Mouse (Mus musculus) frontal cortex, adult 2 months (tissue): Measurements from ENCODE around the gene Dnah6. TPM values are rescaled to one million over a fixed set of nuclear protein-coding genes. Genes with fewer than 3 reads are reported as not detected.
A peak's percentile ranks its signal among the peaks of the same experiment; 100 is the strongest.

Experiments used
- DNase-seq, 2 experiments: peaks; one replicate each; pipeline ENCODE4 v3.0.0; 2022; ENCODE audit warnings: low spot score in 1 of 2; ENCODE audit errors: extremely low spot score in 1 of 2
- polyA plus RNA-seq: library from polyadenylated mRNA; depleted of rRNA; stranded (reverse); fragments of >200 nt; gene quantifications from 2 replicates; pipeline ENCODE4 v1.2.3, GENCODE M21; 2012

Dnah6 gene
- polyA plus RNA-seq, 1 experiment, result 0.12 TPM

DNA sequence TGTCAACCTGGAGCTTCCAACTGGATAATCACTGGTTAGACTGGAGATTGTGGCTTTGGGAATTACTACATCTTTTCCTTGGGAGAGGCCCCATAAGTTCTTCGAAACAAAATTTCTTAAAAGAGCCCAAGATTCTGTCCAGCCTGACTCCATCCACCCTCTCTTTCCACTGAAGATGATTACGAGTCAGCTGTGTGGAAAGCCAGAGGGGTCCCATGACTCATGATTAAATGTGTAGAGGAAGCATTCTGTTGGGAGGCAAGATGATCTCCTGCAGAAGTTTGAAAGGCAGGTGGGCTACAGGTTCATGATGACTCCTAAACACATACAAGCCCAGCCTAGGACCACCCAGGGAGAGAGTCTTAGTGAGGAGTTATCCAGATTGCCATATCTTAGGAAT is 66.0 kb downstream of the Dnah6 start:
- no peak for DNase-seq

DNA sequence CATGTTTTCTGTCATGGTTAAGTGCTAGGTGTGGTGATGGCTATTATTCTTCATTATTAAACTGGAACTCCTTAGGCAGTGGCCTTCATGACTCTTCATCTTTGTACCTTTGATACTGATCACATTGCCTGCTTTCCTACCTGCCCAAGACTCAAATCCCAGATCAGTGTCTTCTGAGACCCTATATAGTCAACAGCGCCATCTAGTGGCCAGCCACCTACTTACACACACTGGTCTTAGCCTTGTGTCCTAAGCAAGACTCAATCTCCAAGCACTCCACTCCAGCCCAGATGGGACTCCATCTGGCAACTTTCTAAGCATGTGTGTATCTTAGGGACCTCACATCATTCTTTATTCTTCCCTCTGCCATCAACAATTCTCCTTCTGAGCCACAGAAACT is 67.8 kb downstream of the Dnah6 start:
- peak; percentile 78 to 96 for DNase-seq

DNA sequence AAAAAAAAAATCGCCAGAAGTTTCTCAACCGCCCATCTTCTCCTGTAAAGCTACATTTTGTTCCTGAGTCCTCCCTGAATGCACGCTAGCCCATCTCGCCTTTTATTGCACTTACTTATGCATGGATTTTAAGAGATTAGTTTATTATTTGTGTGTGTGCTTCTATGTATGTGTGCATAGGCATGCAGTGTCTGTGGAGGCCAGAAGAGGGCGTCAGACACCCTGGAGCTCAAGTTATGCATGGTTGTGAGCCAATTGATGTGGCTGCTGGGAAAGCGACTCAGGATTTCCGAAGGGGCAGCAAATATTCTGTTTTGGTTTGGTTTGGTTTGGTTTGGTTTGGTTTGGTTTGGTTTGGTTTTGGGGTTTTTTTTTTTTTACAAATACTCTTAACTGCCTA is 78.0 kb downstream of the Dnah6 start:
- DNase-seq, result no peak

DNA sequence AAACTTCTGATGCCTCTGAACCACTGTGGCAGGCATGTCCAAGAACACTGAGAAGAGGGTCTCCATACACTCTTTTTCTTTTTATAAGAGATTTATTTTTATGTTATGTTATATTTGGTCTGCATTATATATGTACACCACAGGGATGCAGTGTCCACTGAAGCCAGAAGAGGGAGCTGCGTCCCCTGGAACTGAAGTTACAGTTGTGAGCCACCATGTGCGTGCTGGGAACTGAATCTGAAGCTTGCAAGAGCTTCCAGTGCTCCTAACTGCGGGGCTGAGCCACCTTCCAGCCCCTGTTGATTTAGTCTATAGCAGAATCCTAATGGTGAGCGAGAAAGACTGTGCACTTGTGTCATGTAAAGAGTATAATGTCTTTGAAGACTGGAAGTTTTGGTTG is 78.7 kb downstream of the Dnah6 start:
- no peak for DNase-seq

DNA sequence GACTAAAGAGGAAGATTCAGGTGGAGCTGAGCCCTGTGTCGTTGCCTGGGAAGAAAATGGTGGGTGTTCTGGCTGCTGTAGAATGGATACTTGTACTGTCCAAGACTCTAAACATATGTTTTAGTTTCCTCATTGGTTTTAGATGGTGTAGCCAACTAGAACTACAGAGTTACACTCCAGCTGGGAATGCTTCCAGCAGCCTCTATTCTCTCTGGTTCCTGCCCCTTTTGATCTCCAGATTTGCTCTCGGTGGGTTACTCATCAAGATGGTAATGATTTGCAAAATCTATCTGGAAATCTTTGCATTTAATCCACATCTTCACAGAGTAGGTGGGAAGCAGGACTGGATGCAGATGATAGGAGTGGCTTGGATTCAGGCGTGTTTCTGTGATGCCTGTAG is 80.6 kb downstream of the Dnah6 start:
- no peak for DNase-seq

DNA sequence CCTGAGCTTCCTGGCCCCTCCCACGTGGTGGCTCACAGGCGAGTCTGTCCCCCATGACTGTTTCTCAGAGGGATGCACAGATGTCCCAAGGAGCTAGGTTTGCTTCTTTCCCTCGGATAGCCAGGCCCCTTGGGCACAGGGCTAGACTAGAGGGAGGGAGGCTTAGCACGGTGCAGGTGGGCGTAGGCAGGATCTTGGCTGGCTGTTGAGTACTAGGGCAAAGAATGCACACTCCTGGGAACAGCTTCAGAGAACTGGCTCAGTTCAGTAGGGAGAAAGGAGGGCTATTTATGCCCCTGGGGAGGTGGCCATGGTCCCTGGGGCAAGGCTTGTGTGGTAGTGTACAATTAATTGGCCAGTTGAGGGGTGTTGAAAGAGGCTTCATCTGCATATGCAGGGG is 88.7 kb downstream of the Dnah6 start:
- no peak for DNase-seq

DNA sequence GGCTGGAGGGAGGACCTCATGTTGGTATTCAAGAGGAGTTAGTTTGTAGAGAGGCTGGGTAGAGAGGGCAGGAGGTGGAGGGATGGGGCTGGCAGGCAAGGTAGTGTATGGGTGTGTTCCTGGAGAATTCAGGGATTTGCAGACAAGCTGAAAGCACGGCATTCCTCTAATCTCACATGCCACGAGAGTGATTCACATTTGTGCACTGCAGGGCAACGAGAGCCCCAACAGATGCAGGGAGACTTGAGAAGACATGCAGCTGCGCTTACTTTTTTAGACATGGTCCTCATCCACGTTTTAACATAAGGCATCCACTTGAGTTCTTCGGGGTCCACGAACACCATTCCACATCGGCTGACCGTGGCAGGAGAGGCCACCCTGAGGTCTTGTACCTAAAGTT is 93.9 kb downstream of the Dnah6 start:
- no peak for DNase-seq

DNA sequence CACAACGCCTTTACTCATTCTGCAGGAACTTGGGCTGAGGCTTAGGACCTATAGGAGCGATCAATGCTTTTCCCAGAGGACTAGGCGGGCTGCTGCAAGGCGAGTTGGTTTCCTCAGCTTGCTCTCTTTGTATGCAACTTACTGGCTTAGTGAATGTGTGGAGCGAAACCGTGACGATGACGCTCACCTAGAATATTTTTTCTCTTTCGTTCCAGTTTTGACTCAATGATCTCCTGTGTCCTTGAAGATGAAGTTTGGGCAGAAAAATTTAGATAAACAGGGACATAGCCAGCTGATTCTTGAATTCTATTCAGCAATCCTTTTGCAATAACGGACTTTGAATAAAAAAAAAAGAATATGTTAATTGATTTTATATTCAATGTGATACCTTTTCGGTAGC is 101.1 kb downstream of the Dnah6 start:
- no peak for DNase-seq

DNA sequence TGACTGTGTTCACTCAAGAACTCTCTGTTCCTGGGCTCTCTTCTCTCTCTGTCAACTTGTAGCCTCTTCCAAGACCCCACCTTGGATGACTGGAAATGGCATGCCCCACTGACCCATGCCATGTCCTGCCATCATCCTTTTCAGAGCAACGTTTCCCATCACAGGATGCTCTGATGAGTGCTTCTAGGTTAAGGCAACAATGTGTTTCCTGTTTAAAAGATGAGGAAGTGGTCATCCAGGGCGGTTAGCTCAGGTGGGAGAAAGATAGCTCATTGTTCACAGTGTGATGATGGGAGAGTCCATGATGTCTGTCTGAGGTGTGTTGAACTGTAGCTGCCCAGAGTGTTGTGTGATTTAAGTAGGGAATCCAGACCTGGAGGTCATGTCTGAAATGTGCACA is 107.6 kb downstream of the Dnah6 start:
- DNase-seq, result no peak

DNA sequence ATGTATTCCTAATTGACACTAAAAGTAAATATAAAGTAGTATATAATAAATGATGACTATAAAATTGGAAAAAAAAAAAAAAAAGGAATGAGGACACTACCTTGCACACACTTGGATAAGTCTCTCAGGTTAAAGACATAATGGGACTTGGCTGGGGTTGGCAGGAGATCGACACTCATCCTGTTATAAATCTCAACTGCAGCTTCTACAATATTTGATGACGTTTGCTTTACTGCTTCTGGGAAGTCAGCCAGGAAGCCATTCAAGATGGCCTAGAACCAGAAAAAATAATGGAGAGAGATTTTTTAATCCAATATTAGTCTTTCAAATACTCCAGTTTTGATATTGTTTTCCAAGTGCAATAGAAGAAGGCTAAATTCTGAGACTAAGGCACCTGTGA is 108.1 kb downstream of the Dnah6 start:
- no peak for DNase-seq

DNA sequence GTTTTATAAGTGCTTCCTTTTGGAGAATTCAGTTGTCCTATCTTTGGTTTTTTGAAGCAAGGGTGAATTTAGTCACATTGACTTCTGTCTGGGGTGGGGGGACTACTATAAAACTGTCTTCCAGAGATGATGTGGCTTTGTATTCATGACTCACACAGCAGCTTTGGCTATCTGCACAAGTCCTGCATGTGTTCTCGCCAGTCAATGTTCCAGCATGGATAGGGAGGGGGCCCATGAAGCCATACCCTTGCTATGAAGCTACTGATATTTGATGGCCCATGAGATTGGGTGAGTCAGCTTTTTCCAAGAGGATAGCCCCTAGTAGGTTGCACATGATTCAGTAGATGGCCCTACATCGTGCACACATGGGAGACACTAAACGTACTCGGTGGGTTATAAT is 128.3 kb downstream of the Dnah6 start:
- DNase-seq, result no peak

DNA sequence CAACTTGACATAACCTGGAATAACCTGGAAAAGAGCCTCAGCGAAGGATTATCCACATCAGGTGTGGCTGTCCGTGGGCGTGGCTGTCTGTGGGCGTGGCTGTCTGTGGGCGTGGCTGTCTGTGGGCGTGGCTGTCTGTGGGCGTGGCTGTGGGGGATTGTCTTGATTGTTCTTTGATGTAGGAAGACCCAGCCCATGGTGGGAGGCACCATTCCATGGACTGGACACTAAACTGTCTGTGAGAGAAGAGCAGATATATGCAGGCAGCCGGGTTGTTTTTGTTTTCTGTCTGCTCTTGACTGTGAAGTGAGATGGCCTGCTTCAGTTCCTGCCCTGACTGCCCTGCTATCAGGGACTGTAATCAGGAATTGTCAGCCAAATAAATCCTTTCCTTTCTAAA is 130.6 kb downstream of the Dnah6 start:
- DNase-seq, result no peak

DNA sequence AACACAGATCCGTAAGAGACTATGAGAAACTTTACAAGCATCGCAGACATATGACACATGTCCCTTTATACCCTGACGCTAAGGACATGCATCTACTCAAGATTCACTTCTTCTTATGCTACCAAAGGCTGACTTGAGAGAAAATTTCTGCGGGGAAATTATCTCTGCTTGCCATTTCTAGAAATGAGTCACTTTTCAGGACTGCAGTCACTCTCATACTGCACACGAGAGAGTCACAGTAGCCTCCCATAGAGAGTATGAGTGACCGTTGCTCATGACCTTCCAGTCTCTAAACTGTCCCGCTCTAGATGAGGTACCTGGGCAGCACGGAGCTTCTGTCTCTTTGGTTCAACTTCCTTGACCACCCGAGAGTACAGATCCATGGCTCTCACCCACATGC is 138.9 kb downstream of the Dnah6 start:
- no peak for DNase-seq

DNA sequence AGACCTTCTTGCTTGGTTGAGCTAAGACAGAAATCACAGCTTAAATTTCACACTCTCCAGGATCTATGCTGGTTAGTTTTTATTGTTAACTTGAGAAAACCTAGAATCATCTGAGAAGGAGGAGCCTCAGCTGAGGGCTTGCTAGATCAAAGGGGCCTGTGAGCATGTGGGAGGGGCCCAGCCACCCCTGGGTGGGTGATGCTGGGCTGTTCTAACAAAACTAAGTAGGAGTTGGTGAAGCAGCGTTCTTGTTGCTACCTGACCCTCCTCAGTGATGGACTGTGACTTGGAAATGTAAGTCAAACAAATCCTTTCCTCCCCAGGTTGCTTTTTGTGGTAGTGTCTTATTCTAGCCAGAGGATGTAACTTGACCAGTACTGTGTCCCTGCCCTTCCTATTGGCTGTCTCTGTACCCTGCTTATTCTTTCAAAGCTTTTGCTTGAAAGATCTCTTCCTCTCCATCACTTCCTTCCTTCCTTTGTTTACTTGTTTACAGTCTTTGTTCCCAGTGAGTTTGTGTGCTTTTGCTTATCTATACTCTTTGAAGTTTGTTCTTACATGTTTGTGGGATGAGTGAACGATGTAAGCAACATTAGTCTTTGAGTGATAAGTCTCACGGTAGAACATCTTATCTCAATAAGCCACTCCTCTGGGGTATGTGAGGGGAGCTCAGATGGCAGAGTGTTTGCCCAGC is 149.2 kb downstream of the Dnah6 start:
- no peak for DNase-seq

DNA sequence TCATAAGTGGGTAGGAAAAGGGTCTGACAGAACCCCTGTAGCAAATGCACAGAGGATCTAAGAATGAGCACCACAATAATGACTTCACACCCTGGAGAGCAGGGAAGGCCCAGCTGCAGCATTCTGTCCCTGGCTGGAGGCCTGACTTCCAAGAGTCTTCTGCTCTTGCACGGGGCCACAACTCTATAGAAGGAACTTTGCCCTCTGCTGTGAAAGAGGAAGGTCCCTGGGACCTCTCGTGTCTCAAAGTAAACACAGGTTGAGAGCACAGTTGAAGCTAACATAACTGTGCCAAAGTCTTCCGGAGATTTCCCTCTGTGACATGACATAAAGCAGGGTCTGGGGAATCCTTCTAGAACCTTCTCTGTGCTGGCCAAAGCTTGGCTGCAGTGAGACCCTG is 150.2 kb downstream of the Dnah6 start:
- DNase-seq, result no peak

DNA sequence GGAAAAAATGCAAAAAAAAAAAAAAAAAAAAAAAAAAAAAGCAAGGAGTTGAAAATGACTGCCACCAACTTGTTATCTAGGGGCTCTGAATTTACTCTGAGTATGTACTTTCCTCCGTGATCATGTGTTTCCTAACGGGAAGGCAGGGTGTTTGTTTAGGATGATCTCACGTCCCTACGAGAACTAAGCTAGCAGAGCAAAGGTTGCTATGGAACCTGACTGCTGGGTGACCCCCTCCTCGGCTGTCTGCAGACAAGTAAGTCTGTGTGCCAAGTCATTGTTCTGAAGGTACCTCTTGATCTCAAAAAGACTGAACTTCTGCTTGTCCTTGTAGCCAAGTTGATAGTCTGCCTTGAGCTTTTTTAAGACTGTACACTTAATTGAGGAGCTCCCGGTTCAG is 150.8 kb downstream of the Dnah6 start:
- no peak for DNase-seq

DNA sequence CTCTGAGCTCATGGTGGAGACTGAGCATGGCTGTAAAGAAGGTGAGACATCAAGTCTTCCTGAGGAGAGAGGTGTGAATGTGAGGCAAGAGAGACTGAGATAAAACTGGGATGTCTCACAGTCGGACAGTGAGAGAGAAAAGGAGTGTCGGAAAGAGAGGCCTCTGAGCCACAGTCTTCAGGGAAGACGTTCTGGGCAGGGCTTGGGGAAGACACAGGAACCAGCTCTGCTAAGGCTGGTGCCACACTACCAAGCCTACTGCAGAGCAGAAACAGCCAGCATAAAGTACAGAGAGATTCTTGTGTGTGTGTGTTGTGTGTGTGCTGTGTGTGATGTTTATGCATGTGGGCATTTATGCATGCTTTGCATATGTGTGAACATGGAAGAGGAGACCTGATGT is 156.9 kb downstream of the Dnah6 start:
- DNase-seq, result no peak

DNA sequence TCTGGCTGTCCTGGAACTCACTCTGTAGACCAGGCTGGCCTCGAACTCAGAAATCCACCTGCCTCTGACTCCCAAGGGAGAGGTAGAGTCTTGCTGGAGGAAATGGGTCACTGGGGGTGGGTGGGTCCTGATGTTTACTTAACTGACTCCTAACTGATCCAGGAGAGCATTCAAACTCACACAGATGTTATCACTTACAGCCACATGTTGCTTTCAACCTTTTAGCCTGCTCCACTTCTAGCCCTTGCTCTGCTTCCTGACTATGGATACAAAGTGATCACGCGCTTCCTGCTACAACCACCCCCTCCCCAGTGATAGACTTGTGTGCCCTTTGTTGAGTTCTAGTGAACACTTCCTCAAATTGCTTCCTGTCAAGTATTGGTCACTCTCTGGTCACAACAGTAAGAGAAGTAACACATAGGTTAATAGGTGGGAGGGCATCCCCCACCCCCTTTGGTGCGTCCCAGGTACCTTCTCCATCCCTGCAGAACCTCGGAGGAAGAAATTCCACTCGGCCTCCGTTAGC is 161.8 kb downstream of the Dnah6 start:
- DNase-seq, result no peak

DNA sequence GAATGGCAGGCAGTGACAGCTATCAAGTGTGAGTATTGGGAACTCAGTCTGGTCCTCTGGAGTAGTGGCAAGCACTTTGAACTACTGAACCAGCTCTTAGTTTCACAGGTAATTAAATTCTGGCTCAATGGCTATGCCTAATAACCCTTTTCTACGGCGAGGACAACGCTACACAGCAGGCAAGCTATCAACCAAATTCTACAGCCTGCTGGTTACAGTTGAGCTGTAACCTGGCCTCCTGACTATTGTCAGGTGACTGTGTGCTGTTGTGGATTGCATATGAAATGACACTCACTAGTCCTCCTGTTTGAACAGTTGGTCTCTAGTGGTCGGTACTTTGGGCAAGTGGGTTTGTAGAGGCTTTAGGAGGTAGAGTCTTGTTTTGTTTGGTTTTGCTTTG is 162.3 kb downstream of the Dnah6 start:
- no peak for DNase-seq

DNA sequence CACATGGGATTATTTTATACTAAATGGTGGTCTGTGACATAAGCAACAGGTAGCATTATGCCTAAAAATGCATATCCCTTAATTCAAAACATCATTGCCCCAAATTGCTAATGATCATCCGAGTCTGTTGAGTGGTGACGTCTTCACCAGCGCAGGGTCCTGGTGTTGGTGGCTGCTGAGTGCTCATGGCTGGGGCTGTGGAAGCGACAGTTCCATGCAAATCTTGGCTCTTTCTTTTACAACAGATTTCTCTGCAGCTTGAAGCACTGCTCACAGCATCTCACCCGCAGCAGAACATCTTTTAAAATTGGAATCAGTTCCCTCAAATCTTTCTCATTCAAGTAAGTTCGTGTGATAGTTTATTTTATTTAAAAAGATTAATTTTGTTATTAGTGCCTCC is 166.1 kb downstream of the Dnah6 start:
- DNase-seq, result peak in 1 of 2 experiments; percentile 21

DNA sequence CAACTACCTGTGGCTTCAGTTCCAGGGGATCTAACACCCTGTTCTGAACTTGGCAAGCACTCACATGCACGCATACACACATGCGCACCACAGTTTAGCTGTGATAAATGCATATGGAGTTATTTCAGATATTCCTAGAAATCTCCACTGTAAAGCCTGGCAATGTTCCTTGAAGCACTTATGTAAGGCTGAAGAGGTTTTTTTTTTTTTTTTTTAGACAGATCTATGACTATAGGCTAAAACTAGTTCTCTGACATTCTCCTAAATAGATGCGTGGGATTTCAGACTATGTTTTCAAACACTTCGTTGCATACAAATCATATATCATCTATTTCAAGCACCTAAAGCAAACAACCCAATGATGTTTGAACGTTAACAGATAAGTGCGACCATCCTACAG is 166.6 kb downstream of the Dnah6 start:
- DNase-seq, result peak; percentile 23 to 53

DNA sequence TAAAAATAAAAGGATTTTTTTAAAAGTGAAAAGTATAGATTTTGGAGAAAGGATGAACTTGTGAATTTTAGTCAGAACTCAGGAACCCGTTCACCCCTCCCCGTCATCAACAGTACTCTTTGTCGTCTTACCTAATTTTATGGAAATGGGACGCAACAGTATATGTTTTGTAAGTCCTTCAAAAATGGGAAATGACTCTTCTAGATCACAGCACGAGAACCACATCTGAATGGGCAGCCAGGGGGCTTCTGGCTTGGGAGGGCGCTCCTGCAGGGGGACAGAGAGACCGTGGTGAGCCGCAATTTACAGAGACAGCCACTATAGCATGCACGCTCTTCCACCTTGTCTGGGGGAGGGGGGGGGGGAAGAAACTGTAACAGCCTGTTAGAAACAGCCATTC is 167.9 kb downstream of the Dnah6 start:
- no peak for DNase-seq

DNA sequence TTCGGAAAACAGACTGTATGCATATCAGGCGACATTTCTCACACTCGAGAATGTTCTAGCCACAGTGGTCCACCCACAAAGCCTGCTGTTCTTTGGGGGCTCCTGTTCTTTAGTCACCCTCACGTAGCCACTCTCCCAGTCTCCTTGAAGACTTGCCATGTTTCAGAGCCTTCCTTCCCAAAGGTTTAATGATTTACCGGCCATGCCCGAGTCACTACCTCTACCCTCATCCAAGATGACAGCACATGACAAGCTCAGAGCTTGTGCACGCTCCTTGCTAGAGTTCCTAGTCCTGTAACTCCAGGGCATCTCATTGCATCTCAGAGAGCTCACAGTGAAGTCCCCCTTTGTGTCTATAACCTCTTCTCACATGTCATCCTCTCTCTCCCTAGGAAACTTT is 174.2 kb downstream of the Dnah6 start:
- no peak for DNase-seq
